Mouse (Mus musculus): ENCODE results near the gene Bcas3. TPM values are rescaled to one million over a fixed set of nuclear protein-coding genes. Genes with fewer than 3 reads are reported as not detected.

Gene Bcas3
- polyA plus RNA-seq, 1 experiment from 2014 or later: 31.2 TPM

DNA sequence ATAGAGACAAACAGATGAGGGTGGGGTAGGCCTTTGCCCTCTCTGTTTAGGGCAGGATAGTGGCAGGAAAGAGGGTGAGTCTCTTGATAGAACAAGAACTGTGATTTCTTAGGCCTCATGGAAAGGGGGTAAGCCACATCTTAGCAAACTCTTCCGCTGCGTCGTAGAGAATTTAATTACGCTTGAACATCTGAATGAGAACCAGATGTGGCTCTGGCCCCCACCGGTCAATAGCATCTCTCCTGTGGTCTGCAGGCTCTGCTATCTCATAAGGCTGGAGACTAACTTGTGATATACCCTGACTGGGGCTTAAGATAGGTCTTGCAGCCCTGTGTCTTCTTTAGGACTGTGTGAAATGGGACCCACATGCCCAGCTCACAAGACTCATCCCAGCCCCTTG lies 463.5 kb downstream of the Bcas3 start:
- H3K4me2 ChIP-seq (ENCODE audit: low read depth, low read length): no peak overlapping the region
- no peaks in the 10 kb centered on the region for H3K9me3 ChIP-seq (replicated peaks; ENCODE audit: control insufficient read depth, low read length)
- no peaks in the 10 kb centered on the region for H3K36me3 ChIP-seq (replicated peaks; ENCODE audit: control insufficient read depth, insufficient read depth, low read depth, low read length)
- H3K27me3 ChIP-seq (ENCODE audit: control insufficient read depth, insufficient read depth, low read length): no peaks in the 10 kb centered on the region
- ATAC-seq (replicated peaks; ENCODE audit: insufficient number of reproducible peaks, low FRiP score, low TSS enrichment, low read depth) (peak; percentile 8; the same call in 1 of the 2 replicates), DNase-seq (ENCODE audit: low spot score) (peak; percentile 74)
- H3K9ac ChIP-seq (replicated peaks; ENCODE audit: low read length): no peak overlapping the region
- 27% methylated on average over 5 of the region's 5 CpGs for WGBS
- no peak overlapping the region for H3K4me3 ChIP-seq (ENCODE audit: low read depth, low read length)
- peaks cover 9% of the 10 kb centered on the region for H3K4me1 ChIP-seq (ENCODE audit: control insufficient read depth, insufficient read depth, low read length)
- 0 out of 2 replicates have a peak overlapping the region, but pooled peaks have one; percentile 22 for H3K27ac ChIP-seq (replicated peaks; ENCODE audit: low read depth, low read length)

DNA sequence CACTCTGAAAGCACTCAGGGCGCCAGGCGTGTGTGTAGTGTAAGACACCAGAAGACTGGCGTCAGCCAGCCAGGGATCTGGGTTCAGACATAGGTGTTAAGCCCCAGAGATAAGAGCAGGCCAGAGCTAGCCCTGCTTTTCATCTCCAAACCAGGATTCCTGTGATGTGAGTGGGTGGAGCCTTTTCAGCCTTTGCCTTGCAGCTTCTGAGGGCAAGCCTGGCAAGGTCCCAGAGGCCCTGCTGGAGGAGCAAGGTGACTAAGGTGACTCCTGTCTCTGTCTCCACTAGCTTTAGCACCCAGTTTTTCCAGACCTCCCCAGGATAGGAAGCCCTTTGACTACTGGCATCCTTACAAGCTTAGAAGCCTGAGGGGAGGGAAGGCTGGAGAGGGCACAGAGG lies 465.4 kb downstream of the Bcas3 start:
- Histone ChIP-seq H3K9me3 (replicated peaks; ENCODE audit: control insufficient read depth, low read length) (no peaks in the 10 kb centered on the region), H3K4me2 (ENCODE audit: low read depth, low read length) (no peak overlapping the region), H3K4me1 (ENCODE audit: control insufficient read depth, insufficient read depth, low read length) (peaks cover 8% of the 10 kb centered on the region), H3K9ac (replicated peaks; ENCODE audit: low read length) (no peak overlapping the region), H3K36me3 (replicated peaks; ENCODE audit: control insufficient read depth, insufficient read depth, low read depth, low read length) (no peaks in the 10 kb centered on the region), H3K27me3 (ENCODE audit: control insufficient read depth, insufficient read depth, low read length) (no peaks in the 10 kb centered on the region), H3K27ac (replicated peaks; ENCODE audit: low read depth, low read length) (no peak overlapping the region), H3K4me3 (ENCODE audit: low read depth, low read length) (no peak overlapping the region)
- 73% methylated on average over 3 of the region's 3 CpGs for WGBS
- DNase-seq (ENCODE audit: low spot score): no peak
- ATAC-seq (replicated peaks; ENCODE audit: insufficient number of reproducible peaks, low FRiP score, low TSS enrichment, low read depth): no peak

DNA sequence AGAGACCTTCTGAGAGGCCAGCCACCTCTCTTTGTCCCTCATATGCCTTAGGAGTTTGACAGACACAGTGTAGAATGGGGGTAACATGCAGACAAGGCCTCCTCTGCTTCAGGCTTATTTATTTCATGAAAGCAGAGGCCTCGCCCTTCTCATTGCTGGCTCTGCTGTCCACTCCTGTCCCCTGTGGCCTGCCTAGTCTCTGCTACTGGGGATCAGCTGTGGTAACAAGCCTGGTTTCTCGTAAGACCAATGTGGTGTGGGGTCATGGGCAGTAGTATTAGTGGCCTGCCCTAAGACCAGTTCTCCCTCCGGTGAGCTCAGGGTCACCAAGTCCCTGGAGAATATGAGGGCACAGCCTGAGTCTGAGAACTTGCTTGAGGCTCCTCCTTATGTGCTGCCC lies 468.0 kb downstream of the Bcas3 start:
- no peak overlapping the region for H3K27ac ChIP-seq (replicated peaks; ENCODE audit: low read depth, low read length)
- no peak overlapping the region for H3K4me3 ChIP-seq (ENCODE audit: low read depth, low read length)
- H3K4me2 ChIP-seq (ENCODE audit: low read depth, low read length): no peak overlapping the region
- 68% methylated on average over 3 of the region's 3 CpGs for WGBS
- H3K4me1 ChIP-seq (ENCODE audit: control insufficient read depth, insufficient read depth, low read length): peaks cover 8% of the 10 kb centered on the region
- no peak for ATAC-seq (replicated peaks; ENCODE audit: insufficient number of reproducible peaks, low FRiP score, low TSS enrichment, low read depth)
- peaks cover 3% of the 10 kb centered on the region; the same call in 1 of the 2 replicates for H3K27me3 ChIP-seq (ENCODE audit: control insufficient read depth, insufficient read depth, low read length)
- H3K9me3 ChIP-seq (replicated peaks; ENCODE audit: control insufficient read depth, low read length): no peaks in the 10 kb centered on the region
- H3K36me3 ChIP-seq (replicated peaks; ENCODE audit: control insufficient read depth, insufficient read depth, low read depth, low read length): no peaks in the 10 kb centered on the region
- no peak for DNase-seq (ENCODE audit: low spot score)
- H3K9ac ChIP-seq (replicated peaks; ENCODE audit: low read length): no peak overlapping the region

DNA sequence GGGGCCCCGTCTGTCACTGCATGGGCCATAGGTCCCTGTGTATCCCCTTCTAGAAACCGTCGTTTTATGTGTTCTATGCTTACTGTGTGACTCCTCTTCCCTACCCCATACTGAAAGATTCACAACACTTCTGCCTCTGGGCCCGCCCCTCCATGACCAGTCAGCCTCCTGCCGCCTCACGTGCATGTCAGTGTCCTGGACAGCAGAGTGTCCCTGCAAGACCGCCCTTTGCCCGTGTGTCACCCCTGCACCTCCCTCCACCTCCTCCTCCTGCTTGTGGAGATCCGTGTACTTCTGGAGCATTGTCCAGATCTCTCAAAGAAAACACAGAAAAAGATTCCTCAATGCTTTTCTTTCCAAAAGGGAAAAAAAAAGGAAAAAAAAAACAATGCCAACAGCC lies 468.7 kb downstream of the Bcas3 start:
- no peak for ATAC-seq (replicated peaks; ENCODE audit: insufficient number of reproducible peaks, low FRiP score, low TSS enrichment, low read depth)
- H3K9me3 ChIP-seq (replicated peaks; ENCODE audit: control insufficient read depth, low read length): no peaks in the 10 kb centered on the region
- peaks cover 8% of the 10 kb centered on the region for H3K4me1 ChIP-seq (ENCODE audit: control insufficient read depth, insufficient read depth, low read length)

DNA sequence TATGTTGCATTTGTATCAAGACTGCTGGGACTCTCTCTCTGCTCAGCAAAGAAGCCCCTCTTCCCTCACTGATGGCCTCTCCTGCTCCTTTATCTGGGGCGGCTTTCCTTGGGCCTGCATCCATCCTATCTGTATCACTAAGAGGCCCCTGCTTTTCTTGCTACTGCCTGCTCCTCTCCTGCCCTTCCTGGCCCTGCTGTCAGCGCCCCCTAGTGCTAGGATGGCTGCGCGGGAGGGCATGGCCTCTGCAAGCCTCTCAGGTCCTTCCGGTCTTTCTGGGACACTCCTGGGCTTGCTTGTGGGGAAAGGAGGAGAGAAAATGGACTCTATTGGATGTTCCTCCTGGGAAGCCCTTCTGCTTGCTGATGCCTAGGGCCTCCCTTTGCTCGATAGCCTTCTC lies 470.2 kb downstream of the Bcas3 start:
- ATAC-seq (replicated peaks; ENCODE audit: insufficient number of reproducible peaks, low FRiP score, low TSS enrichment, low read depth) (no peak), DNase-seq (ENCODE audit: low spot score) (peak; percentile 78)
- no peaks in the 10 kb centered on the region for H3K9me3 ChIP-seq (replicated peaks; ENCODE audit: control insufficient read depth, low read length)
- peaks cover 8% of the 10 kb centered on the region for H3K27me3 ChIP-seq (ENCODE audit: control insufficient read depth, insufficient read depth, low read length)
- H3K9ac ChIP-seq (replicated peaks; ENCODE audit: low read length): 0 out of 2 replicates have a peak overlapping the region, but pooled peaks have one; percentile 11
- no peak overlapping the region for H3K4me2 ChIP-seq (ENCODE audit: low read depth, low read length)
- H3K36me3 ChIP-seq (replicated peaks; ENCODE audit: control insufficient read depth, insufficient read depth, low read depth, low read length): no peaks in the 10 kb centered on the region
- H3K4me3 ChIP-seq (ENCODE audit: low read depth, low read length): no peak overlapping the region
- WGBS: 13% methylated on average over 6 of the region's 6 CpGs
- H3K4me1 ChIP-seq (ENCODE audit: control insufficient read depth, insufficient read depth, low read length): peaks cover 12% of the 10 kb centered on the region
- H3K27ac ChIP-seq (replicated peaks; ENCODE audit: low read depth, low read length): no peak overlapping the region

More for the DNA sequence above, 468.7 kb downstream of the Bcas3 start:
- Histone ChIP-seq H3K27ac (replicated peaks; ENCODE audit: low read depth, low read length) (no peak overlapping the region), H3K36me3 (replicated peaks; ENCODE audit: control insufficient read depth, insufficient read depth, low read depth, low read length) (no peaks in the 10 kb centered on the region), H3K4me3 (ENCODE audit: low read depth, low read length) (no peak overlapping the region), H3K9ac (replicated peaks; ENCODE audit: low read length) (no peak overlapping the region), H3K4me2 (ENCODE audit: low read depth, low read length) (no peak overlapping the region), H3K27me3 (ENCODE audit: control insufficient read depth, insufficient read depth, low read length) (peaks cover 3% of the 10 kb centered on the region; the same call in 1 of the 2 replicates)
- 79% methylated on average over 9 of the region's 9 CpGs for WGBS
- no peak for DNase-seq (ENCODE audit: low spot score)

DNA sequence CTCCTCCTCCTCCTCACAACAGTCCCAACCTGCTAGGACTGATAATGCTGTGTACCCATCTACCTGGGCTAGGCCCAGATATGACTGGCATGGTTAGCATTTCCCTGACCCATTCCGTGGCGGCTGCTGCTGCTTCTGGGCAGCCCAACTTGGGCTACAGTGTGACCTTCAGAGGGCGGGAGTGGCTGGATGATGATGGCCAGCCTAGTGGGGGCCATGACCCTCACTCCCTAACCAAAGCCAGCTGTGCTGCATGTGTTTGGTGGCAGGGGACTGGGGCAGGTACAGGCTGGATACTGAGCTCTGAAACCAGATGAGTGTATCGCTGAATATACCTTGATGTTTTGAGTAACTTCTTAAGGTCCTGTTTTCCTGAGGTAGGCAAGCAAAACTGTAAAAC lies 470.8 kb downstream of the Bcas3 start:
- Histone ChIP-seq H3K4me2 (ENCODE audit: low read depth, low read length) (no peak overlapping the region), H3K27me3 (ENCODE audit: control insufficient read depth, insufficient read depth, low read length) (peaks cover 13% of the 10 kb centered on the region), H3K36me3 (replicated peaks; ENCODE audit: control insufficient read depth, insufficient read depth, low read depth, low read length) (no peaks in the 10 kb centered on the region), H3K9ac (replicated peaks; ENCODE audit: low read length) (no peak overlapping the region), H3K9me3 (replicated peaks; ENCODE audit: control insufficient read depth, low read length) (no peaks in the 10 kb centered on the region), H3K4me3 (ENCODE audit: low read depth, low read length) (no peak overlapping the region), H3K4me1 (ENCODE audit: control insufficient read depth, insufficient read depth, low read length) (peaks cover 10% of the 10 kb centered on the region), H3K27ac (replicated peaks; ENCODE audit: low read depth, low read length) (no peak overlapping the region)
- ATAC-seq (replicated peaks; ENCODE audit: insufficient number of reproducible peaks, low FRiP score, low TSS enrichment, low read depth): no peak
- DNase-seq (ENCODE audit: low spot score): no peak
- WGBS: 48% methylated on average over 4 of the region's 4 CpGs

DNA sequence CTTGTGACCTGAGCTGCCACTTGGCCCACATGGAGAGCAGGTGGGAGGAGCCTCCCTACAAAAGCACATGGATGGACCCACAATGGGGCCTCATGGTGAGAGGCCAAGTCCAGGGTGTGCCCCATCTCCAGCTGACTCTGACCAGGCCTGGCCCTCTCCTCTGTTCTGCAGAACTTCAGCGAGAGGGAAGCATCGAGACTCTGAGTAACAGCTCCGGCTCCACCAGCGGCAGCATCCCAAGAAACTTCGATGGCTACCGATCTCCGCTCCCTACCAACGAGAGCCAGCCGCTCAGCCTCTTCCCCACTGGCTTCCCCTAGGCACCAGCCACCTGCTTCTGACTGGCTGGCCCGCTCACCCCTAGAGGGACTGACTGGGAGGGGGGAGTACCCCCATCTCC lies 472.1 kb downstream of the Bcas3 start:
- no peak for ATAC-seq (replicated peaks; ENCODE audit: insufficient number of reproducible peaks, low FRiP score, low TSS enrichment, low read depth)
- no peak overlapping the region for H3K4me3 ChIP-seq (ENCODE audit: low read depth, low read length)
- no peaks in the 10 kb centered on the region for H3K9me3 ChIP-seq (replicated peaks; ENCODE audit: control insufficient read depth, low read length)
- WGBS: 70% methylated on average over 10 of the region's 10 CpGs
- H3K4me2 ChIP-seq (ENCODE audit: low read depth, low read length): no peak overlapping the region
- no peak for DNase-seq (ENCODE audit: low spot score)
- peaks cover 23% of the 10 kb centered on the region for H3K27me3 ChIP-seq (ENCODE audit: control insufficient read depth, insufficient read depth, low read length)
- H3K9ac ChIP-seq (replicated peaks; ENCODE audit: low read length): no peak overlapping the region
- no peak overlapping the region for H3K27ac ChIP-seq (replicated peaks; ENCODE audit: low read depth, low read length)
- H3K36me3 ChIP-seq (replicated peaks; ENCODE audit: control insufficient read depth, insufficient read depth, low read depth, low read length): no peaks in the 10 kb centered on the region
- H3K4me1 ChIP-seq (ENCODE audit: control insufficient read depth, insufficient read depth, low read length): peaks cover 18% of the 10 kb centered on the region

DNA sequence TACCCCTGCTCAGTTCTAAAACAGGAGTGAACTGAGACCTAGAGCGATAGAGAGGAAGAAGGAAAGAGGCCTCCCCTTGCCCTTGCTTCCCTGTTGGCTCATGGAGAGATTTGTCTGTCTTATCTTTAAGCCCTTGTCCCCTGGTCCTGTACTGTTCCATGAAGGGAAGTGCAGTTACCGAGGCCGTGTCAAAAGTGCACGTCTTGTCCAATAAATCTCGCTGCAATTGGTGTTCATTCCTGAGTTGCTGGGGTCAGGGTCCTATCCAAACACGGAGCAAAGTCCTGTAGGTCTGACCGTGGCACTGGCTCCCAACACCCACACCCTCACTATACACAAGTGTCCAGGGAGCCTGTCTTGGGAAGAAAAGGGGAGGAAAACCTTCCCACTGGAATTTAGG lies 472.9 kb downstream of the Bcas3 start:
- peaks cover 24% of the 10 kb centered on the region for H3K27me3 ChIP-seq (ENCODE audit: control insufficient read depth, insufficient read depth, low read length)
- H3K9me3 ChIP-seq (replicated peaks; ENCODE audit: control insufficient read depth, low read length): no peaks in the 10 kb centered on the region
- peaks cover 20% of the 10 kb centered on the region for H3K4me1 ChIP-seq (ENCODE audit: control insufficient read depth, insufficient read depth, low read length)
- 56% methylated on average over 7 of the region's 7 CpGs for WGBS
- no peak overlapping the region for H3K4me3 ChIP-seq (ENCODE audit: low read depth, low read length)
- H3K9ac ChIP-seq (replicated peaks; ENCODE audit: low read length): no peak overlapping the region
- H3K36me3 ChIP-seq (replicated peaks; ENCODE audit: control insufficient read depth, insufficient read depth, low read depth, low read length): no peaks in the 10 kb centered on the region
- H3K27ac ChIP-seq (replicated peaks; ENCODE audit: low read depth, low read length): no peak overlapping the region
- ATAC-seq (replicated peaks; ENCODE audit: insufficient number of reproducible peaks, low FRiP score, low TSS enrichment, low read depth) (no peak), DNase-seq (ENCODE audit: low spot score) (no peak)
- no peak overlapping the region for H3K4me2 ChIP-seq (ENCODE audit: low read depth, low read length)
